Mouse (Mus musculus): ENCODE results near the gene Creb1. TPM values are rescaled to one million over a fixed set of nuclear protein-coding genes. Genes with fewer than 3 reads are reported as not detected.
"Not testable (repeated sequence)": the region's sequence is repeated elsewhere in the genome, so short reads cannot be mapped to it uniquely, and the experiment has no call there.

Gene Creb1
- polyA plus RNA-seq, 1 experiment from 2014 or later, result 11.5 TPM

DNA sequence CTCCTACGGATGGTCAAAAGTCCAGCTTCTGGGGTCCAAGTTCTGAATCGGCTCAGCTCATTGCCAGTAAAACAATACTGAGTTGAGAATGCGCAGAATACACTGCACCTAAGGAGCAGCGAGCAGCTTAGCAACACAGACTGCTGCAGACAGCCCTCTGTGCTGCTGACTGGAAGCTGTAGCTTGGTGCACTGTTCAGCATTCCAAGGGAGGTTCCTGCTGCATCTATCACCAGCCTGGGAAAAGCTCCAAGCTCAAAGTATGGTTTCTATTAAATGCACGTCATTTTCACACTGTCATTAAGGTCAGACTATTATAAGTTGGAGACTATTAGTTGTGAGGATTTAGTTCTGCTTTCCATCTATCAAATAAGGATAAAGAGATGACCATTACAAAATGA, 88.7 kb downstream of the Creb1 start:
- no peak for ATAC-seq (ENCODE audit: insufficient read depth)
- H3K4me1 ChIP-seq (replicated peaks), result peaks cover 18% of the 10 kb centered on the region
- no peak overlapping the region for H3K9ac ChIP-seq
- H3K36me3 ChIP-seq (replicated peaks), result no peaks in the 10 kb centered on the region
- 0 out of 2 replicates have a peak, but pooled peaks cover 6% of the 10 kb centered on the region for H3K27me3 ChIP-seq
- no peaks in the 10 kb centered on the region for H3K9me3 ChIP-seq (replicated peaks)
- 72% methylated on average over 5 of the region's 5 CpGs for WGBS (ENCODE audit: insufficient replicate concordance)
- no peak overlapping the region for H3K27ac ChIP-seq (replicated peaks)
- H3K4me3 ChIP-seq (replicated peaks), result no peak overlapping the region
- H3K4me2 ChIP-seq, result no peak overlapping the region

DNA sequence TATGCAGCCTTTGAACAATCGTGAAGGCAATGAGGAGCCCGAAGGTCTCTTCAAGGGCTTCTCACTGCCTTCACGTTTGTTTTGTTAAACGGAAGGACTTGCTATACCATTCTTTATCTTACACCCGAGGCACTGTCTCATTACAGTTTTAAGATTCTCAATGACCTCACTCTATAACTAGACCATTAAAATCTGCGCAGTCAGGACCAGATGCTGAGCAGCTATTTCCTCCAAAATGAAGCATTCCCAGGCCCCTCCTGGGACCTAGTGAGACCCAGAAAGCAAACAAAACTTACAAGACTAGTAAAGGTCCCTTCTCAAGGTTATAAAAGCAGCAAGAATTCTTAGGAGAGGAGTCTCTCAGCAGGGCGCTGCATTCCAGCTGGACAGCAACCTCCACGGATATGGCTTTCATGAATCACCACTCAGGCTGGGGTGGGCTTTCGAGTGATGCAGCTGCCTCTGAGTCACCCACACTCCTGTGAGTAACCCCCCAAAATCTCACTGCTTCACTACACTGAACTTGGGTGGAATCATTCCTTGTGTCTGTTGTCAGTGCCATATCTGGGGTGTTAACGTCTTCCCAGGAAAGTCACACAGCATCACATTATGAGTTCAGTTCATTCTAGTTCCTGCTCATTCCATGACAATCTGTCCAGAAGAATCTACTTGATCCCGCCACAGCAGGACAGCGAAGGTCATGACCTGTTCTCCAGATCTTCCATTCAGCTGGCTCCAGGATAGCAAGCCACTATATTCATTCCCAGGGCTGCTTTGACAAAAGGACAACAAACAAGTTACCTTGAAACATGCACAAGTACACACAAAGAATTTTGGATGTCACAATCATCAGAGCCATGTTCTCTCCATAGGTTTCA, 91.4 kb downstream of the Creb1 start:
- H3K9ac ChIP-seq, result no peak overlapping the region
- 59% methylated on average over 12 of the region's 12 CpGs for WGBS (ENCODE audit: insufficient replicate concordance)
- no peak for ATAC-seq (ENCODE audit: insufficient read depth)

DNA sequence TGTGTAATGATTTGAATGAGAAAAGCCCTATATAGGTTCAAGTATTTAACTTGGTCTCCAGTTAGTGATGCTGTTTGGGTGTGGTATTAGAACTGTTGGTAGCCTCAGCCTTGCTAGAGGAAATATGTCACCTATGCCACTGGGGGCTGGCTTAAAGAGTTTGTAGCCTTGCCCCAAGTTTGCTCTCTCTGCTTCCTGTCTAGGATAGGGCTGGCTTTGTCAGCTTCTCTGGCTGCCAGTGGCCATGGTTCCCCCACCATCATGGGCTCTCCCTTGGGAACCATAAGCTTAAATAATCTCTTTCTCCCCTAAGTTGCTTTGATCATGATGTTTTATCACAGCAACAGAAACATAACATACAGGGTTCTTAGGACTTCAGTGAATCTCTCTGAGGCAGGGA, 92.8 kb downstream of the Creb1 start:
- no peaks in the 10 kb centered on the region for H3K36me3 ChIP-seq (replicated peaks)
- no peaks in the 10 kb centered on the region for H3K4me1 ChIP-seq (replicated peaks)
- no peak overlapping the region for H3K4me3 ChIP-seq (replicated peaks)
- H3K9ac ChIP-seq, result no peak overlapping the region
- no peak overlapping the region for H3K4me2 ChIP-seq
- H3K27me3 ChIP-seq, result 0 out of 2 replicates have a peak, but pooled peaks cover 6% of the 10 kb centered on the region
- H3K27ac ChIP-seq (replicated peaks), result no peak overlapping the region
- no peak for ATAC-seq (ENCODE audit: insufficient read depth)
- H3K9me3 ChIP-seq (replicated peaks), result no peaks in the 10 kb centered on the region

More for the DNA sequence above, 91.4 kb downstream of the Creb1 start:
- no peaks in the 10 kb centered on the region for H3K4me1 ChIP-seq (replicated peaks)
- H3K27me3 ChIP-seq, result 0 out of 2 replicates have a peak, but pooled peaks cover 6% of the 10 kb centered on the region
- no peak overlapping the region for H3K27ac ChIP-seq (replicated peaks)
- no peaks in the 10 kb centered on the region for H3K9me3 ChIP-seq (replicated peaks)
- no peaks in the 10 kb centered on the region for H3K36me3 ChIP-seq (replicated peaks)
- H3K4me3 ChIP-seq (replicated peaks), result no peak overlapping the region
- no peak overlapping the region for H3K4me2 ChIP-seq

DNA sequence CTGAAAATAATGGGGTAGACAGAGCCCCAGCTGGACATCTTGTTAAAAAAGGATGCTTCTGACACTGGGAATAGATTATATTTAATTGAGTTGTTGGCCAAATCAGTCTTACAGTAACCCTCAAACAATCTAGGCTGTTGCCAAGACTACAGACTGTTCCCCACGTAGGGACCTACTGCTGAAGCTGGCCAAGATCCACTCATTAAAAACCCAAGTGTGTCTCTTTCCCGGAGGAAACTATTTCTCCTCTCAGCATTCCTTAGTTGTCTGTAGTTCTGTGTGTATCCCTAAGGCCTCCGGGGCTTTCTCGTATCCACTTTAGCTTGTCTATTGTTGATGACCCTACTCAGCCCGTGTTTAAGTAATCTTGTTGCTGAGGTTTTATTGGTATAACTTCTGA, 99.1 kb downstream of the Creb1 start:
- 63% methylated on average over 5 of the region's 5 CpGs for WGBS (ENCODE audit: insufficient replicate concordance)

DNA sequence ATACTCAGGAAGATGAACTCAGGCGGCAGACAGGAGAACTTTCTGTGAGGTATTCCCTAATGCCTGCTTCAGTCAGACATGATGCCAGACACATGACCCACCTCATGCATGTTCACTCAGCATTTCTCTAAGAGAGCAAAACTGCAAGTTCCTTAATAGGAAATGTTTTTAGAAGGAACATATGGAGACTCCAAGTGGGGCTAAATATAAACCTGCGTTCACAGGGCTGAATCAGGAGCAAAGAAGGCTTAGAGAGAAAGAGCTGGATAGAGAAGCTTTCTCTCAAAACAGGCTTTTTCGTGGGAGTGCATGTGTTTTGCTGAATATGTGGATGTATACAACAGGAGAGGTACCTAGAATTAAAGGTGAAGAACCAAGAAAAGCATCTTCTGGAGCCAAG, 100.8 kb downstream of the Creb1 start:
- Histone ChIP-seq H3K9me3 (replicated peaks) (no peaks in the 10 kb centered on the region), H3K4me3 (replicated peaks) (no peak overlapping the region), H3K27me3 (peaks cover 13% of the 10 kb centered on the region), H3K9ac (no peak overlapping the region), H3K4me1 (replicated peaks) (no peaks in the 10 kb centered on the region), H3K27ac (replicated peaks) (no peak overlapping the region), H3K4me2 (no peak overlapping the region), H3K36me3 (replicated peaks) (no peaks in the 10 kb centered on the region)
- ATAC-seq (ENCODE audit: insufficient read depth), result no peak
- 62% methylated on average over 3 of the region's 3 CpGs for WGBS (ENCODE audit: insufficient replicate concordance)

More for the DNA sequence above, 99.1 kb downstream of the Creb1 start:
- H3K4me2 ChIP-seq, result no peak overlapping the region
- H3K9me3 ChIP-seq (replicated peaks), result no peaks in the 10 kb centered on the region
- H3K27me3 ChIP-seq, result peaks cover 13% of the 10 kb centered on the region
- no peak overlapping the region for H3K4me3 ChIP-seq (replicated peaks)
- ATAC-seq (ENCODE audit: insufficient read depth), result no peak
- no peak overlapping the region for H3K27ac ChIP-seq (replicated peaks)
- no peaks in the 10 kb centered on the region for H3K4me1 ChIP-seq (replicated peaks)
- no peak overlapping the region for H3K9ac ChIP-seq
- no peaks in the 10 kb centered on the region for H3K36me3 ChIP-seq (replicated peaks)

DNA sequence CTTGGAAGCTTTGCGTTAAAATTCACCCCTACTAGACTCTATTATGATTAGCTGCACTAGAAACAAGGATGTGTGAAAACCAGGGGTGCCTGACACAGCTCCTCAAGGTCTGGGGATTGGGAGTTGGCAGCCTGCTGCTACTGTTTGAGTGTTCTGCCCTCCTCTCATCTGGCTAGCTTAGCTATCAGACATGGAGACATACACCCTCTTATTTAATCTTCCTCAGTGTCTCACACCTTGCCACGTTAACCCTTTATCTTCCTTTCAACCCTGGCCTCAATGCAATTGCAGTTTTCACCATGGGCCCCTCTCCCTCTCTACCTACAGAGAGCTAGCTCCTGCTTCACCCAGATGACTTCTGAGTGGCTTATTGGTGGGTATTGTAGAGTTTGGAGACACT, 103.2 kb downstream of the Creb1 start:
- Histone ChIP-seq H3K9ac (no peak overlapping the region), H3K36me3 (replicated peaks) (no peaks in the 10 kb centered on the region), H3K27ac (replicated peaks) (no peak overlapping the region), H3K4me1 (replicated peaks) (peaks cover 16% of the 10 kb centered on the region), H3K4me2 (no peak overlapping the region), H3K9me3 (replicated peaks) (no peaks in the 10 kb centered on the region), H3K27me3 (peaks cover 13% of the 10 kb centered on the region), H3K4me3 (replicated peaks) (no peak overlapping the region)
- no peak for ATAC-seq (ENCODE audit: insufficient read depth)
- 37% methylated on average over 2 of the region's 2 CpGs for WGBS (ENCODE audit: insufficient replicate concordance)

DNA sequence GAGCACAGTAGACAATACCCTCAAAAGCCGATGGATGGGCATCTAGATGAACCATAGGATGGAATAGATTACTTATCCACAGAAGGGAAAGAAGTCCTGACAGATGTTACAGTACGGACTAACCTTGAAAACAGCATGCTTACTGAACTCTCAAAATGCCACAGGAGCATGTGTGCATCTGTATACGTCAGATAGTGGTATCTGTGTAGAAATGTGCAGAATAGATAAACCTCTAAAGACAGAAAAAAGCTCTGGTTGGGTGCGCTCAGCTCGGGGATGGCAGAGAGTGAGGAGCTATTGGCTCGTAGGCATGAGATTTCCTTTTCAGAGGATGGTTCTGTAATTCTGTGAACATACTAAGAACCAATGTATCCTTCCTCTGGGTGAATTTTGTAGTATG, 106.8 kb downstream of the Creb1 start:
- H3K9me3 ChIP-seq (replicated peaks), result no peaks in the 10 kb centered on the region
- H3K4me1 ChIP-seq (replicated peaks), result peaks cover 16% of the 10 kb centered on the region
- ATAC-seq (ENCODE audit: insufficient read depth), result peak; percentile 95
- H3K4me2 ChIP-seq, result peak overlapping the region; percentile 51
- 22% methylated on average over 6 of the region's 6 CpGs for WGBS (ENCODE audit: insufficient replicate concordance)
- H3K4me3 ChIP-seq (replicated peaks), result no peak overlapping the region
- no peaks in the 10 kb centered on the region for H3K36me3 ChIP-seq (replicated peaks)
- H3K27ac ChIP-seq (replicated peaks), result peak overlapping the region; percentile 77
- no peak overlapping the region for H3K9ac ChIP-seq
- no peaks in the 10 kb centered on the region for H3K27me3 ChIP-seq

DNA sequence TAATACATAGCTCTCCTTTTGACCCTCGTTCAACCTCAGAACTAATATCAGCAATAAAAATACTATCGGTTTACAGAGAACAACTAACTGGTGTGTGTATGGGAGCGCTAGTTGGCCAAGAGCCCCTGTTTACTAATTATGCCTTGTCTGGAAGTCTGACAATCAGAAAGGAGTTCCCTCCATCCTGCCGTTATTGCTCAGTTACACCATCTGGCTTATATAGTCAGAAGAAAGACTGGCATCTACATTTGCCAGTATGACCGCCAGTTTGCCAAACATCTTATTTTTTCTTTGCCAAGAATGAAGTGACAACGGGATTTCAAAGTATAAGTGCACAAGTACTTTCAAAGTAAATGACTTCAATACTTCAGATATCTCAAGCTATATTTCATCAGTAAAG, 108.6 kb downstream of the Creb1 start:
- no peak overlapping the region for H3K4me2 ChIP-seq
- peaks cover 16% of the 10 kb centered on the region for H3K4me1 ChIP-seq (replicated peaks)
- no peaks in the 10 kb centered on the region for H3K9me3 ChIP-seq (replicated peaks)
- H3K9ac ChIP-seq, result no peak overlapping the region
- no peak overlapping the region for H3K4me3 ChIP-seq (replicated peaks)
- H3K27me3 ChIP-seq, result no peaks in the 10 kb centered on the region
- no peaks in the 10 kb centered on the region for H3K36me3 ChIP-seq (replicated peaks)
- H3K27ac ChIP-seq (replicated peaks), result no peak overlapping the region
- ATAC-seq (ENCODE audit: insufficient read depth), result no peak
- 77% methylated on average over 6 of the region's 6 CpGs for WGBS (ENCODE audit: insufficient replicate concordance)

DNA sequence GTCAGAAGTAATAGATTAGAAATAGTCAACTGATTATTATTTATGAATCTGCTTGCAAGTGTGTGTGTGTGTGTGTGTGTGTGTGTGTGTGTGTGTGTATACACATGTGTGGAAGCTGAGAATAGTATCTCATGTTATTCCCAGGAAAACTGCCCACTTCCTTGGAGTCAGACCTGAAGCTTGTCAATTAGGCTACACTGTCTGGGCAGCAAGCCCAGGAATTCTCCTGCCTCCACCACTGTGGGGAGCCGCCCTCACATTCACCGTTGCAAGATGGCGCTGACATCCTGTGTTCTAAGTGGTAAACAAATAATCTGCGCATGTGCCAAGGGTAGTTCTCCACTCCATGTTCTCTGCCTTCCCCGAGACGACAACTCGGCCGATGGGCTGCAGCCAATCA, 110.1 kb downstream of the Creb1 start:
- H3K9ac ChIP-seq; ATAC-seq (ENCODE audit: insufficient read depth); H3K36me3 ChIP-seq (replicated peaks); H3K4me2 ChIP-seq; H3K27ac ChIP-seq (replicated peaks); H3K9me3 ChIP-seq (replicated peaks); H3K27me3 ChIP-seq; H3K4me3 ChIP-seq (replicated peaks): not testable (repeated sequence)
- H3K4me1 ChIP-seq (replicated peaks), result peaks cover 16% of the 10 kb centered on the region
- 81% methylated on average over 8 of the region's 8 CpGs for WGBS (ENCODE audit: insufficient replicate concordance)

DNA sequence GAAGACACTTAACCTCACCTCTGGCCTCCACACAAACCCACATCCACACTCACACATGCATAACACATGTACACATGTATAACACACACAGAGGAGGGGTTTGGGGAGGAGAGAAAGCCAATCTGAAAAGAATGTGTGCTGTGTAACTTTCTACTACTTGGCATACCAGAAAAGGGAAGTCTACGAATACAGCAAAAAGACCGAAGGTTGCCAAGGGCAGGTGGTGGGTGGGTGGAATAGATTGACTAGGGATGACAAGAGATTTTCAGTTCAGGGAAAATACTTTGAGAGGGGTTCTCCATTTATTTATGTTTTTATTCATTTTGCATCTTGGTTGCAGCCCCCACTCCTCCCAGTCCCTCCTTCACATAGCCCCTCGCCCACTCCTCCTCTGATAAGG, 112.1 kb downstream of the Creb1 start:
- Histone ChIP-seq H3K9ac (no peak overlapping the region), H3K36me3 (replicated peaks) (no peaks in the 10 kb centered on the region), H3K9me3 (replicated peaks) (no peaks in the 10 kb centered on the region), H3K4me3 (replicated peaks) (no peak overlapping the region), H3K27me3 (no peaks in the 10 kb centered on the region), H3K27ac (replicated peaks) (no peak overlapping the region), H3K4me1 (replicated peaks) (peaks cover 5% of the 10 kb centered on the region), H3K4me2 (no peak overlapping the region)
- 69% methylated on average over 3 of the region's 3 CpGs for WGBS (ENCODE audit: insufficient replicate concordance)
- no peak for ATAC-seq (ENCODE audit: insufficient read depth)

DNA sequence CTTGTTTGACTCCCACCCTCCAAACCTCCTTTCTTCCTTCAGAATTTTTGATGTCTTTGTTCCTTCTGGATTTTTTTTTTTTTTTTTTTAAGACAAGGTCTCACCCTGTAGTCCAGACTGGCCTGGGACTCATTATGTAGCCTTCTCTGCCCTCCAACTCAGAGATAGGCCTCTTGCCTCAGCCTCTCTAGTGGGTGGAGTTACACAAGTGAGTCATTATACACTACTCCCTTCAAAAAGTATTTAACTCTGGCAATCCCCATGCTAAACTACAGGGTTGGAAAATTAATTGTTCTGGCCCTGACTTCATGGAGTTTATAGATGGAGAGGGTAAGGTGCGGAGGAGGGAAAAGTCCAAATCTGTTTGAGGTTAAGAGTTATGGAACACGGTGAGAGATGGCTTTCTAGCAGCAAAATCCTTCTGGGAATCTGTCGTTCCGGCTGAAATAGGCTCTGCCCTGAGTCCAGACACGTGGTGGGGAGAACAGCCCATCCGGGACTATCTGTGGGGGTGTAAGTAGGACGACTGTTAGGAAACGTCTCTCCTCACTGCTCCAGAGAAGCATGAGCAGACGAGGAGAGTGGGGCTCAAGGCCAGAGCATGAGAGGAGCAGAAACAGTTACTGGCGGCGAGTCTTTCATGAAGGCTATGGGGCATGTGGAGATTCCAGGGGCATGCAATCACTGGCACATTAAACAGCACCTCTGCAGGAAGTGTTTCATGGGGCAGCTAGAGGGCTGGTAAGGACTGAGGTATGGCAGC, 117.1 kb downstream of the Creb1 start:
- WGBS (ENCODE audit: insufficient replicate concordance), result 64% methylated on average over 11 of the region's 11 CpGs
- no peak for ATAC-seq (ENCODE audit: insufficient read depth)
- H3K4me1 ChIP-seq (replicated peaks), result no peaks in the 10 kb centered on the region

More for the DNA sequence above, 117.1 kb downstream of the Creb1 start:
- no peaks in the 10 kb centered on the region for H3K36me3 ChIP-seq (replicated peaks)
- H3K9ac ChIP-seq, result no peak overlapping the region
- H3K4me3 ChIP-seq (replicated peaks), result no peak overlapping the region
- no peaks in the 10 kb centered on the region; the same call in 1 of the 2 replicates for H3K27me3 ChIP-seq
- no peak overlapping the region for H3K4me2 ChIP-seq
- H3K27ac ChIP-seq (replicated peaks), result no peak overlapping the region
- no peaks in the 10 kb centered on the region for H3K9me3 ChIP-seq (replicated peaks)
